In the genomic region with DNA sequence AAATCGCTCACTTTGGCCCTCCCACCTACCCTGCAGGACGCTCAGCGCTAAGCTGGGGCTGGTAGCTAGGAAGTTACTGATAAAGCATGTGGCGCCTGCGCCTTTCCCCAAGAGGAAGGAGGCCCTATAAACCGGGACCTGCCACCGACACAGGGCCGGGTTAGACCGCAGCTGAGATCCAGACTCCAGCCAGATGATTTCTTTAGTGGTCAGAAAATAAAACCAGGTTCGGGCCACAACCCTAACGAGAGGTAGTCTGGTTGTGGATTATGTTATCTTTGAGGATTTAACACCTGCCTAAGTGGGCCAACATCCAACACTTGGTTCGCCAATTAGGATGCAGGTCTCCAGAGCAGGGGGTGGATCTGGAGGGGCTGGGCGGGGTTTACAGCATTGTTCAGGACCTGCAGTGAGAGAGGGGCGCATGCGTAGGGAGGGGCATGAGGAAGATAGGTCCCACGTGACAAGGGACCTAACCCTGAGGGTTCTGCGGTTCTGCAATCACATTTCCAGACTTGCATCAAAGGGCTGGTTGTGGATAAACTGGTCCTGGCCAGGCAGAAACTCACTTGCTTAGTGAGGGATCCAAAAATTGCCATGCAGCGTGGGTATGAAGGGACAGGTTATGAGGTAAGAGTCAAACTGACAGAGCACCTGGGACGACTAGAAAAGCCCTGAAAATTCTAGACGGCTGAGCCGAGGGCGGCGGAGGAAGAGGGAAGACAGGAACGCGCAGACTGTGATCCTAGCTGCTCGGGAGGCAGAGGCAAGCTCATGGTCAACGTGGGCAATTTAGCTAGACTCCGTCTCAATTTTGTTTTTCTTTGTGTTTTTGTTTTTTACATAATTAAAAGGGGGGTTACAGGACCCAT, we compare ENCODE assay signal across 8 mouse cellular contexts. TPM values are rescaled to one million over a fixed set of nuclear protein-coding genes. Genes with fewer than 3 reads are reported as not detected.
DNase-seq lines count a peak whose midpoint lies in the region; ATAC-seq and TF ChIP-seq lines count a peak whose summit lies in the region.

Gene Slc16a13 (minus strand): TSS at position 334 of the 872 bp plus-strand sequence.

- TF ChIP-seq EP300 in CH12.LX (IDR thresholded peaks at IDR 0.05; ENCODE audit: low read length), result peak; percentile 16; the same call in 1 of the 2 replicates

- peak within 1 kb of the TSS; percentile 76 for H3K9ac ChIP-seq in CH12.LX (ENCODE audit: insufficient read depth, low read depth)
- peak within 1 kb of the TSS; percentile 69 for H3K9ac ChIP-seq in heart, embryonic 15.5 days
- H3K9ac ChIP-seq in liver, embryonic 12.5 days, result peak within 1 kb of the TSS; percentile 88
- H3K9ac ChIP-seq in stomach, embryonic 14.5 days (replicated peaks; ENCODE audit: low read depth, low read length), result peak within 1 kb of the TSS; percentile 57

- ATAC-seq in heart, embryonic 15.5 days (replicated peaks; ENCODE audit: insufficient number of reproducible peaks, insufficient read depth, low FRiP score, low read depth), result peak; percentile 91
- peak; percentile 87 for ATAC-seq in liver, embryonic 12.5 days
- peak; percentile 94 for ATAC-seq in stomach, embryonic 14.5 days (ENCODE audit: insufficient number of reproducible peaks, insufficient read depth, low FRiP score, low read depth)

- WGBS in forebrain, embryonic 10.5 days, result under 1% methylated on average over 28 of the region's 28 CpGs
- under 1% methylated on average over 28 of the region's 28 CpGs for WGBS in heart, embryonic 15.5 days
- under 1% methylated on average over 28 of the region's 28 CpGs for WGBS in liver, embryonic 12.5 days (ENCODE audit: insufficient replicate concordance)
- under 1% methylated on average over 28 of the region's 28 CpGs for WGBS in stomach, embryonic 14.5 days

- H3K36me3 ChIP-seq in CH12.LX (replicated peaks in 1 of 2; ENCODE audit: control insufficient read depth in 1 of 2, insufficient read depth in 1 of 2, low read length in 1 of 2), result peaks cover 5 to 46% of the 10 kb centered on the region in 2 experiments
- peaks cover 23% of the 10 kb centered on the region for H3K36me3 ChIP-seq in forebrain, embryonic 10.5 days (replicated peaks)
- H3K36me3 ChIP-seq in heart, embryonic 15.5 days, result no peaks in the 10 kb centered on the region
- H3K36me3 ChIP-seq in liver, embryonic 12.5 days, result peaks cover 20% of the 10 kb centered on the region
- no peaks in the 10 kb centered on the region; the same call in 1 of the 2 replicates for H3K36me3 ChIP-seq in stomach, embryonic 14.5 days (ENCODE audit: control insufficient read depth, insufficient read depth, low read length)

- H3K4me2 ChIP-seq in CH12.LX (ENCODE audit: insufficient read depth, low read depth, poor library complexity, severe bottlenecking), result peak within 1 kb of the TSS; percentile 87
- H3K4me2 ChIP-seq in heart, embryonic 15.5 days, result peak within 1 kb of the TSS; percentile 97
- H3K4me2 ChIP-seq in liver, embryonic 12.5 days, result peak within 1 kb of the TSS; percentile 97
- peak within 1 kb of the TSS; percentile 66 for H3K4me2 ChIP-seq in stomach, embryonic 14.5 days (replicated peaks; ENCODE audit: low read depth, low read length)

- H3K27ac ChIP-seq in CH12.LX (ENCODE audit: insufficient read depth, low read depth), result no peak within 1 kb of the TSS
- peak within 1 kb of the TSS; percentile 90 for H3K27ac ChIP-seq in forebrain, embryonic 10.5 days
- peak within 1 kb of the TSS; percentile 85 for H3K27ac ChIP-seq in heart, embryonic 15.5 days
- H3K27ac ChIP-seq in liver, embryonic 12.5 days, result peak within 1 kb of the TSS; percentile 97
- H3K27ac ChIP-seq in stomach, embryonic 14.5 days (ENCODE audit: low read length), result peak within 1 kb of the TSS; percentile 75; the same call in 1 of the 2 replicates

- peak within 1 kb of the TSS; percentile 61 to 78 (median 76) for H3K4me3 ChIP-seq in CH12.LX (replicated peaks in 1 of 3; ENCODE audit: low read depth in 2 of 3, low read length in 2 of 3, poor library complexity in 1 of 3)
- H3K4me3 ChIP-seq in forebrain, embryonic 10.5 days, result peak within 1 kb of the TSS; percentile 65
- peak within 1 kb of the TSS; percentile 63 for H3K4me3 ChIP-seq in heart, embryonic 15.5 days
- H3K4me3 ChIP-seq in liver, embryonic 12.5 days, result peak within 1 kb of the TSS; percentile 76
- H3K4me3 ChIP-seq in stomach, embryonic 14.5 days (ENCODE audit: low read depth, low read length), result peak within 1 kb of the TSS; percentile 37

- TF ChIP-seq CTCF in CH12.LX (conservative IDR thresholded peaks at IDR 0.05 in 1 of 2, IDR thresholded peaks at IDR 0.05 in 1 of 2; ENCODE audit: low read depth in 2 of 2, low read length in 2 of 2), result no peak

- no peaks in the 10 kb centered on the region for H3K9me3 ChIP-seq in CH12.LX (replicated peaks; ENCODE audit: low read length)
- no peaks in the 10 kb centered on the region for H3K9me3 ChIP-seq in forebrain, embryonic 10.5 days
- no peaks in the 10 kb centered on the region for H3K9me3 ChIP-seq in heart, embryonic 15.5 days (replicated peaks)
- H3K9me3 ChIP-seq in liver, embryonic 12.5 days (replicated peaks), result no peaks in the 10 kb centered on the region
- H3K9me3 ChIP-seq in stomach, embryonic 14.5 days (ENCODE audit: control insufficient read depth, low read depth, low read length), result no peaks in the 10 kb centered on the region

- TF ChIP-seq POLR2A in CH12.LX (IDR thresholded peaks at IDR 0.05; ENCODE audit: low read depth, low read length), result peak; percentile 93

- TF ChIP-seq RAD21 in CH12.LX (IDR thresholded peaks at IDR 0.05; ENCODE audit: low read depth, low read length), result no peak

- peak; percentile 100 for DNase-seq in CH12.LX (ENCODE audit: extremely low read depth)
- peak; percentile 98 for DNase-seq in c-Kit-positive CD71-negative TER-119-negative erythroid progenitor cells, embryonic 14.5 days (ENCODE audit: low read depth)
- DNase-seq in forebrain, embryonic 10.5 days (ENCODE audit: extremely low spot score, low spot score), result peak; percentile 95
- peak; percentile 98 for DNase-seq in kidney, postnatal 14 days
- peak; percentile 97 for DNase-seq in naive thymus-derived CD4-positive, alpha-beta T cell, adult 2 months (ENCODE audit: low read depth)

- H3K27me3 ChIP-seq in CH12.LX (replicated peaks), result no peaks in the 10 kb centered on the region
- peaks cover 79% of the 10 kb centered on the region for H3K27me3 ChIP-seq in forebrain, embryonic 10.5 days (ENCODE audit: poor library complexity, severe bottlenecking)
- H3K27me3 ChIP-seq in heart, embryonic 15.5 days, result peaks cover 32% of the 10 kb centered on the region
- H3K27me3 ChIP-seq in liver, embryonic 12.5 days (replicated peaks), result peaks cover 22% of the 10 kb centered on the region
- peaks cover 4% of the 10 kb centered on the region; the same call in 1 of the 2 replicates for H3K27me3 ChIP-seq in stomach, embryonic 14.5 days (ENCODE audit: control insufficient read depth, insufficient read depth, low read length)

- dilution Hi-C loops in CH12.LX (cut with MboI; ENCODE audit: extremely low pct_ligation_motif_present, extremely low pct_unique_long_range_greater_than_20kb, low sequenced_read_pairs), result no loop called here

- in situ Hi-C loops in CH12.LX (cut with MboI; ENCODE audit: low pct_ligation_motif_present, low pct_unique_long_range_greater_than_20kb, low sequenced_read_pairs), result no loop called here

- H3K4me1 ChIP-seq in CH12.LX (ENCODE audit: control insufficient read depth in 1 of 2, insufficient read depth in 2 of 2), result peaks cover 15 to 30% of the 10 kb centered on the region in 2 experiments; a peak in 3 of 4 replicates
- H3K4me1 ChIP-seq in forebrain, embryonic 10.5 days, result peaks cover 45% of the 10 kb centered on the region
- peaks cover 24% of the 10 kb centered on the region for H3K4me1 ChIP-seq in heart, embryonic 15.5 days (replicated peaks)
- peaks cover 69% of the 10 kb centered on the region for H3K4me1 ChIP-seq in liver, embryonic 12.5 days
- H3K4me1 ChIP-seq in stomach, embryonic 14.5 days (ENCODE audit: control insufficient read depth, insufficient read depth, low read length), result 0 out of 2 replicates have a peak, but pooled peaks cover 17% of the 10 kb centered on the region

- no peaks in the 10 kb centered on the region for H3K79me2 ChIP-seq in CH12.LX (replicated peaks; ENCODE audit: control insufficient read depth, extremely low read depth, insufficient read depth, poor library complexity, severe bottlenecking)

TF ChIP-seq in CH12.LX, 34 proteins besides CTCF, POLR2A, EP300 and RAD21 (continues in another document):
- no peak; the same call in 1 of the 2 replicates for TF ChIP-seq MEF2A (IDR thresholded peaks at IDR 0.05; ENCODE audit: borderline replicate concordance, low read depth, low read length)
- no peak for TF ChIP-seq JUN (IDR thresholded peaks at IDR 0.05; ENCODE audit: insufficient read depth, low read depth, low read length)
- TF ChIP-seq TCF12 (IDR thresholded peaks at IDR 0.05; ENCODE audit: low read depth, low read length), result peak; percentile 61; the same call in 1 of the 2 replicates
- TF ChIP-seq KAT2A (IDR thresholded peaks at IDR 0.05; ENCODE audit: insufficient replicate concordance, low read length), result 0 out of 2 replicates have a peak, but pooled peaks have one; percentile 49
- TF ChIP-seq MXI1 (IDR thresholded peaks at IDR 0.05; ENCODE audit: low read depth, low read length), result peak; percentile 96
- TF ChIP-seq USF1 (IDR thresholded peaks at IDR 0.05; ENCODE audit: low read depth, low read length), result peak; percentile 93
- TF ChIP-seq TBP (conservative IDR thresholded peaks at IDR 0.05; ENCODE audit: low read depth, low read length), result peak; percentile 96
- peak; percentile 86 for TF ChIP-seq BHLHE40 (IDR thresholded peaks at IDR 0.05; ENCODE audit: low read depth, low read length)
- TF ChIP-seq MYC (IDR thresholded peaks at IDR 0.05; ENCODE audit: low read depth, low read length), result peak; percentile 60
- no peak for TF ChIP-seq E2F4 (IDR thresholded peaks at IDR 0.05; ENCODE audit: insufficient replicate concordance, low read depth, low read length)
- TF ChIP-seq ELF1 (IDR thresholded peaks at IDR 0.05; ENCODE audit: low read depth, low read length), result peak; percentile 68
- TF ChIP-seq NELFE (IDR thresholded peaks at IDR 0.05; ENCODE audit: low read depth, low read length), result peak; percentile 98
- TF ChIP-seq RCOR1 (conservative IDR thresholded peaks at IDR 0.05; ENCODE audit: low read depth, low read length), result 0 out of 2 replicates have a peak, but pooled peaks have one; percentile 53
- TF ChIP-seq GABPA (IDR thresholded peaks at IDR 0.05; ENCODE audit: insufficient replicate concordance, low read depth, low read length), result no peak
- TF ChIP-seq NRF1 (IDR thresholded peaks at IDR 0.05; ENCODE audit: low read depth, low read length), result peak; percentile 94

RNA-seq across cellular contexts. Expression of gene Slc16a13, which starts in this region (rescaled TPM):
- total RNA-seq in CH12.LX (2012; rRNA removed) (8.4 and 9.3 TPM in 2 replicates), CH12.LX (2014; rRNA removed) (12.0 and 13.8 TPM in 2 replicates)
- polyA plus RNA-seq in CH12.LX (2012; ENCODE audit: insufficient read length, low read depth), result 19.0 and 21.1 TPM in 2 replicates
- 14.6 and 16.1 TPM in 2 replicates for polyA plus RNA-seq in forebrain, embryonic 10.5 days (2016; fragmentation: Nextera tagmentation; extraction: Ambion mirVana)
- 4.5 and 5.2 TPM in 2 replicates for polyA plus RNA-seq in heart, embryonic 15.5 days (2015; fragmentation: Nextera tagmentation; extraction: Ambion mirVana)
- polyA plus RNA-seq in liver, embryonic 12.5 days (2016; fragmentation: Nextera tagmentation; extraction: Ambion mirVana), result 6.1 and 8.5 TPM in 2 replicates
- polyA plus RNA-seq in stomach, embryonic 14.5 days (2014; fragmentation: Nextera tagmentation; extraction: Ambion mirVana), result 5.6 and 8.8 TPM in 2 replicates
